Mouse (Mus musculus) ovary, adult 18-20 months (tissue): ENCODE results near the gene Gm156.
"Not testable (repeated sequence)": the region's sequence is repeated elsewhere in the genome, so short reads cannot be mapped to it uniquely, and the experiment has no call there.

Experiments
- DNase-seq: peaks from one replicate; pipeline ENCODE4 v3.0.0; 2022; ENCODE audit warnings: low spot score, mixed read lengths

Gm156 gene

DNA sequence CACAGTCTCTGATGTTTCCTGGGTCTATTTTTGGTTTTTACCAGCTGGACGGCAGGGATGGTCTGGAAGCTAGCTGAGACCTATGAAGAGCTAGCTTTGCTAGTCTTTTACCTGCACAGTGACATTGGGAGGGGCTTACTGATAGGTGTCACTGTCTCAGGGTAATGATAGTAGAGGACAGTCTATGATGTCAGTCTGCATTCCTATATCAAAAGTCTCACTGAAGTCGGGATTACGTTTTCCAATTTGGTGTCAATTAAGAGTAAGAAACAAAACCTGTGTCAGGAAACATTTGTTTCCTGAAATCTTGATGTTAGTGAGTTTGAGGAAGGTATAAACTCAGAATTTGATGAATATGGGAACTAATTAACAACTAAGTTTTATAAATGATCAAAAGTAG is at the start of gene Gm156:
Gene Gm156, minus strand, starts transcription at position 101 of the 400 bp plus-strand sequence.
- not testable (repeated sequence) for DNase-seq

DNA sequence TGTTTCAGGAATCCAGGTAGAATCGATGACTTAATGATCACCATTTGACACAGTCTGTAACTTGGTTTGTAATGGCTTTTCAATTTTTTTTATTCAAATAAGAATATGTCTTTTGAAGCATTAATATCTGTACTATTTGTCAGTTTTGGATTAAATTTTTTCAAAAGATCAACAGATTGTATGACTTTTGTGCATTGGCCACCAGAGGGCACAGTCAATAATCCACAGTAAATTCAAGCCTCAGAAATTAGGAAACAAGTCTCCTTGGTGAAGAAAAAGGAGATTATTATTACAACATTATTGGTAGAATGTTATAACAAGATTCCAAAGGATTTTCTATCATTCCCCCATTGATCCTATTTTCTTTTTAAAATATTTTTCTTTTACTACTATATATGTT is 41.5 kb upstream of the Gm156 start:
- DNase-seq: no peak

DNA sequence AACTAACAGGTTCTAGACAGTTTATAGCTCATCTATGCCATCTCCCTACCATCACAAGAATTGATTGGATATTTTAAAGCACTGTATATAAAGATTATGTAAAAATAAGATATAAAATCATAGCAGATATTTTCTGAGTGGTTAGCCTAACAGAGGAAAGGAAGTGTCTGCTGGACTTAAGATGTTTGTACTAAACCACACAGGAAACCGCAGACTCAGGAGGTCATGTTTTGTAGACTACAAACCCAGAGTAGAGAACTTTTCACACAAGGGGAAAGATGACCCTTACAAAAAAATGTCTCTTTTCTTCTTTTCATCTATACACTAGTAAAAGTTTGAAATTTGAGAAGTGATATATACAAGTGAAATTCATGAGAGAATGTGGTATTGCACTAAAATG is 39.9 kb upstream of the Gm156 start:
- DNase-seq: no peak

DNA sequence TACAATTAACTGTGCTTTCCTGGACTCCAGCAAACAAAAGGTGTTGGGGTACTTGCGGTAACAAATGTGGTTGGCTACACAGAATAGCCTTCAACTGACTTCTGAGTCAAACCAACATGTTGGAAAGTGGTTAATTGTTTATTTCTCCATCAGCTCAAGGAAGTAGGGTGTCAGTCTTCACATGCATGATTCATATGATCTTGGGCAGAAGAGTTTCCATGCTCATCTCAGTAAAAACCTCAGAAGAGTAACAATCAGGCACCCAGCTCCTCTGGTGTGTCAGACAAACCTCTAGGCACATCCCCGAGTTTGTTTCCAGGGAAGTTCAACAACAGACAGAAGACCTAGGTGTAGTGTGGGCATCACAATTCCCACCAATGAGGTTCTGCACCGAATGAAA is 33.7 kb upstream of the Gm156 start:
- DNase-seq: no peak

DNA sequence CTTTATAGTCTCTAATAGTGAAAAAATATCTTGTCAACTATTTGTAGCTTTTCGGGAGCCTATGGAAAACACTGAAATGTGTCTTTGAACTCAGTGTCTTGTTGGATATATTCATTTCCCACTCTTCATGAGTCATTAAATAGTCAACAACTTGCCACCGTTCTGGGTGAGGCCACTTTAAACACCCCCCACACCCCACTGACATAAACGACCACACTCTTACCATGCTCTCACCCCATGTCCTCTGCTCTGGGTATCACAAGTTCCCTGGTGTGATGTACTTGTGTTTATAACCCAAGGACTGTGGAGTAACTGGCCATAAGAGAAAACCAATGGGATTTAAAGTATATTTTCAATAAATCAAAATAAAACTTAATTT is 36.4 kb downstream of the Gm156 start:
- DNase-seq: no peak

DNA sequence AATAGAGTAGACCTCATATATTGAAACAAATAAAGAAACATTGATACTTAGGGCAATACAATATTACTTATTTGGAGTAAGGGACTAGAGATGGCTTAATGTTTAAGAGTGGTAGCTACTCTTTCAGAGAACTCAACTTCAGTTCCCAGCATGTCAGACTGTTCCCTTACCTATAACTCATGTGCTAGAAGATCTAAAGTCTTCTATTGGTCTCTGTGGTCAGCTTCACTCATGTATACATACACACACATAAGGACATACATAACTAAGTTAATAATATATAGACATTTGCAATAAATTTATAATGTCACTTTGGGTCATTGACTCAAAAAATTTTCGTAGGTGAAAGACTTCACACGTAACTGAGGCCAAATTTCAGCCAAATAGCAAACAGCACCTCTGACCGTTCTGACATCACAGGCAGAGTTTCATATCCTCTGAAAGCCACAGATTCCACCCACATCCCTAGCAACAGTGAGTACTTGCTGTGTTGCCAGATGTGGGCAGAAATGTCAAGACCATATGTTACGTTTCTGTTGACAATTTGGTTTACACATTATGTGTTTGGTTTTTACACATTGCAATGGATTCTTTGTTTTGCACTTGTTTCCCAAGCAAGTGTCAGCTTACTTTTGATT is 36.9 kb downstream of the Gm156 start:
- DNase-seq: no peak

DNA sequence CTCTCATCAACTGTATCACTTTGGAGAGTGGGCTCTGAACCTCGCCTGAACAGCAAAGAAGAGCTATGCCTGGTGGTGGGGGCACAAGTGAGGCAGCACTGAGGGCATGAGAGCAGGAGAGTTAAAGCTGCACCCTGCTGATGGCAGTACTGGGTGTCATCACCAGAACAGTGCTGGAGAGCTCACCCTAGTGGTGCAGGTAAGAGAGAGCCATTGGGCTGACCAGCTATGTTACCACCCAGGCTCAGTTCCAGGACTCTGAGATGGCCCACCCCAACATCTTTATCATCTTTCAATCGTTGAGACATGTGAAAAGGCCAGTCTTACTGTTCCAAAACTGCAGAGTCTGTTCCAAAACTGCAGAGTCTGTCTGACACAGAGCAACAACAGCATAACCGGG is 37.9 kb downstream of the Gm156 start:
- no peak for DNase-seq

DNA sequence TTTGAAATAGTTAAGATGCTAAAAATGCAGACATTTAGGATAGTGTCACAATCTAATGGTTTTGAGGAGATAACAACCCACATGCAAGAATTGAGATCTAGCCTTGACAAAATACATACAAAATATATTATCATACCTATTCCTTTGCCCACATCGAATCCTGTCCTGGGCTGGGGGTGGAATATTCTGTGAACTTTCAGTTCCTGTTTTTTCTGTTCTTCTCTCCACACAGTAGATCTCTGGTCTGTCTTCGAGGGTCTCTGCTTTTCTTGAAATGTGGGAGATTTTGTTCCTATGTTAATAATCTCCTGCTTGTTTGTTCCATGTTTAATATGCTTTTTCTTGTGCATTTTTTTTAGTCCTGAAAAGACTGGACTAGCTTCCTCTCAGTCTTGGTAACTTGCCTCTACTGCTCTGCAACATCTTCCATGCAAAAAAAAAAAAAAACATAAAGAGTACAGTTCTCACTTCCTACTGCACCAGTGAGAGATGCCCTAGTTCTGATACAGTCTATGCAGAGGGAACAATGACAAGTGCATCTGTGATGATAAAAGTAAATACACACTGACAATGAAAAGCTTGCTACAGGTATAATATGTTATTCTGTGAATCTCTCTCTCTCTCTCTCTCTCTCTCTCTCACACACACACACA is 43.9 kb downstream of the Gm156 start, which contains the start of gene Klri2:
Gene Klri2, minus strand, starts transcription at position 416 of the 653 bp plus-strand sequence.
- no peak for DNase-seq

DNA sequence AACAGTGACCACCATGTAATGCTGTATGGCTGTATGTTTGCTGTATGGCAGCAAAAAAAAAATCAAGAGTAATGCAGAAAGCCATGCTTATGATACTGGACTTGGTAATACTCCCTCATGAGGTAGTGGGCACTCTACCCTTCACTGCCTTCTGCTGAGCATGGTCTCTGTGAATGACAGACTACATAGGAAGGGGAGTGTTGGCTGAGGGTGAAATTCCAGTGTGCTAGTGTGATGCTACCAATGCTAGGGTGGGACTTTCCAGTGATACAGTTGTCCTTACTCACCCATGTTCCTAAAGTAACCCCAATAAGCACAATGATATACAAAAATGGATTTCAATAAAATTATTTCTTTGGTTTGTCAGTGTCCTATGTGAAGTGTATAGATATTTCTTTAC is 47.7 kb downstream of the Gm156 start:
- no peak for DNase-seq

DNA sequence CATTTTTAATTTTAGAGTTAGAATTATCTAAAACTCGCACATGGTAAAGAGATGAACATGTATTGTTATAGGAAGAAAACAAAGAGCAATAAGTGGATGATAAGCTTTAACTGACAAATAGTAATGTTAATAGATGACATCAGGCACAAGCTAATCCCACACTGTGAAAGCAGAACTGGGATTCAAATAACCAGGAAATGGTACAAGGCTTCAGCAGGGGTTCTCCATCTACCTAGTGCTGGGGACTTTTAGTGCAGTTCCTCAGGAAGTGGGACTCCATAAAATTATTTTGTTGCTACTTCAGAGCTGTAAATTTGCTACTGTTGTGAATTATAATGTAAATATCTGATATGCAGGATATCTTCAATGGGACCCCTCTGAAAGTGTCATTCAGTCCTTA is 56.8 kb downstream of the Gm156 start:
- no peak for DNase-seq

DNA sequence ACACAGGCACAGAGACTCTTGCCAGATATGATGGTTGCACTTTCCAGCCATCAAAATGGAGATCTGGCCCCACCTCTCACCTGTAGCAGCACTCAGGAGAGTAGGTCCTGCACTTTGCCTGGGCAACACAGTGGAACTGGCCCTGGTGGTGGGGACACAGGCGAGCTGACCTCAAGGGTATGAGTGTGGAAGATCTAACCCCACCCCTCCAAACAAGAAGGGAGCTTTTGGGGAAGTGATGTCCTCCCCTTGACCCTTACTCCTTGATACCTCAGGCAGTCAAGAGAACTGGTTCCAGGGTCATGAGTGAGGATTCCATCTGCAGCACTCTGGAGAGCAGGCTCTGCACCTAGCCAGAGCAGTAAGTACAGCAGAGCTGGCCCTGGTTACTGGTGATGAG is 62.7 kb downstream of the Gm156 start:
- DNase-seq: no peak

DNA sequence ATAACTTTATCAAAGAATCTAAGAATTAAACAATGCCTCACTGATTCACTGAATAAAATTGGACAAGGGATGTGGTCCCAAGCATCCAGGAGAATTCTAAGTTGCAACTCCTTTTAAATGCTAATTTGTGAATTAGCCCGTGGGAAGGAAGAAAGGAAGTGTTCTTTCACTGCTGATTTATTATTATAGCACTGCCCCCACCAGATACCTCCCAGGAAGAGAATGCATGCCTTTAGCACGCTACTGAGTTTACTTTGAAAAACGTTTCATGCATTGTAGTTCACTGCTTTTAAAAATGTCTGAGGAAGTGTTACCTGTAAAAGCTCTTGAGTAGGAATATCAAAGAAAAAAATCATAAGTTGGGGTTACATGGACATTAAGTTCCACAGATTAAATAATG is 63.6 kb downstream of the Gm156 start:
- no peak for DNase-seq

DNA sequence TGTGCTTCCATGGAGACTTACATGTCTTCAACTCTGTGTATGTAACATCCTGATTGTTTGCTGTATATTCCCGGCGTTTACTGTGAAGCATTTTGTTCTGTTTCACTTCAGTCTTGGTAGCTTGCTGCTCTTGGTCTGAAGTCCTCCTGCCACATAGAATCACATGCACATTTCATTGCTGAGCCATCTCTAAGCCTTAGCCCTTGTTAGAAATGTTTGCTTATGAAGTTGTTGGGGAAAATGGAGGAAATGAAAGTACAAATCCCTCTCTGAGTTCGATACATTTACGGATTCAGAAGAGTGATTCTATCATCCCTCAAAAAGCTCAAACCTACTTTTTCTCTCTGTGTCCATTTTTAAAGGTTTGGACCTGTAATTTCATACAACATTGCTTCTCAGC is 67.0 kb downstream of the Gm156 start, which contains the start of gene Klri1:
Gene Klri1, minus strand, starts transcription at position 101 of the 400 bp plus-strand sequence.
- no peak for DNase-seq
